ENCODE assay signal across 16 mouse cellular contexts in the genomic region with DNA sequence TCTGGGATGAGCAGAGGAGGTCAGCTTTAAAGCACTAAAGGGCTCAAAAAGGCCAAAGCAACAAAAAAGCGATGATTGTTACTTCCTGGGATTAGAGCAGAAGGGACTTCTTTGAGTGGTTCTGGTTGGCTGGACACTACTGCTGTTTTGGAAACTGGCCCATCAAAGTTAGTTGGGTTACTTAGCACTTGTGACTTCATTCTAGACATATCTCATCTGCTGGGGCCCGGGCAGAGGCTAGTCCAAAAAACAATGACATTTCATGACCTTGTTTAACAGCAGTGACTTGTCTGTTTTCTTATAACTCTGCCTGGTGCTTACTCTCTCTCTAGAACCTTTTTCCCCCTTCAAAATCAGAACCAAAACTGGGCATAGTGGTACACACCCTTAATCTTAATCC.
"Had no signal": no experiment of that assay in that cellular context is flagged by ENCODE, and none has a peak within 500 bp of the region (broad histone marks: within the 10 kb centered on the region; RNA-seq: fewer than 3 reads in every experiment).

No protein-coding gene starts in this region.

- H3K27me3 ChIP-seq: liver, embryonic 13.5 days; lung, embryonic 15.5 days; megakaryocyte, embryonic 14.5 days; midbrain, embryonic 12.5 days; neural tube, embryonic 15.5 days had no signal

- H3K27ac ChIP-seq: left cerebral cortex, adult 2 months; limb, embryonic 10.5 days; liver, embryonic 13.5 days; lung, embryonic 15.5 days; macrophage; midbrain, embryonic 12.5 days; neural tube, embryonic 15.5 days had no signal

- H3K4me2 ChIP-seq: liver, embryonic 13.5 days; lung, embryonic 15.5 days; midbrain, embryonic 12.5 days; neural tube, embryonic 15.5 days had no signal

- ATAC-seq: intestine, embryonic 16.5 days; liver, postnatal 0 days; midbrain, embryonic 16.5 days had no signal

- DNase-seq: liver, embryonic 13.5 days; liver, postnatal 0 days; lung, postnatal 14 days; right cerebral cortex, adult 18-20 months; thymus, adult 18-20 months; thymus, postnatal 14 days had no signal

- H3K4me1 ChIP-seq: limb, embryonic 10.5 days; lung, embryonic 15.5 days; midbrain, embryonic 12.5 days; neural tube, embryonic 15.5 days had no signal

- H3K9ac ChIP-seq: liver, embryonic 13.5 days; liver, postnatal 0 days; lung, embryonic 15.5 days; midbrain, embryonic 12.5 days; neural tube, embryonic 15.5 days had no signal

- H3K9me3 ChIP-seq: limb, embryonic 10.5 days; liver, embryonic 13.5 days; lung, embryonic 15.5 days; megakaryocyte, embryonic 14.5 days; midbrain, embryonic 12.5 days; neural tube, embryonic 15.5 days had no signal

- H3K4me3 ChIP-seq: left cerebral cortex, adult 2 months; limb, embryonic 10.5 days; liver, embryonic 13.5 days; lung, embryonic 15.5 days; megakaryocyte, embryonic 14.5 days; midbrain, embryonic 12.5 days; myocyte; neural tube, embryonic 15.5 days had no signal

- H3K36me3 ChIP-seq: limb, embryonic 10.5 days; liver, embryonic 13.5 days; lung, embryonic 15.5 days; midbrain, embryonic 12.5 days; neural tube, embryonic 15.5 days had no signal
